Mouse (Mus musculus): ENCODE data around the gene Armc2. TPM values are rescaled to one million over a fixed set of nuclear protein-coding genes. Genes with fewer than 3 reads are reported as not detected.

Armc2 gene
- total RNA-seq, 1 experiment from 2014 or later = 0.94 TPM

DNA sequence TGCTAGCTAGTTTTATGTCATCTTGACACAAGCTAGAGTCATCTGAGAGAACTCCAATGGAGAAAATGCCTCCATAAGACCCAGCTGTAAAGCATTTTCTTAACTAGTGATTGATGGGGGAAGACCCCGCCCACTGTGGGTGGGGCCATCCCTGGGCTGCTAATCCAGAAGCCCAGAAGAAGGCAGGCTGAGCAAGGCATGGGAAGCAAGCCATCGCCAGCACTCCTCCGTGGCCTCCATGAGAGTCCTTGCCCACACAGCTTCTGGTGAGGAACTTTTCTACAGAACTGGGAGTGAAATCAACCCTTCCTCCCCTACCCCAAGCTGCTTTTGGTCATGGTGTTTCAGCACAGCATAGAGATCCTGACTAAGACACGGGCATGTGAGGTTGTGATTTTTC, 79.2 kb downstream of the Armc2 start:
- ATAC-seq (replicated peaks in 1 of 2; ENCODE audit: insufficient read depth in 1 of 2, low FRiP score in 2 of 2, low TSS enrichment in 1 of 2, low read depth in 1 of 2, poor library complexity in 2 of 2, severe bottlenecking in 2 of 2) = no peak

DNA sequence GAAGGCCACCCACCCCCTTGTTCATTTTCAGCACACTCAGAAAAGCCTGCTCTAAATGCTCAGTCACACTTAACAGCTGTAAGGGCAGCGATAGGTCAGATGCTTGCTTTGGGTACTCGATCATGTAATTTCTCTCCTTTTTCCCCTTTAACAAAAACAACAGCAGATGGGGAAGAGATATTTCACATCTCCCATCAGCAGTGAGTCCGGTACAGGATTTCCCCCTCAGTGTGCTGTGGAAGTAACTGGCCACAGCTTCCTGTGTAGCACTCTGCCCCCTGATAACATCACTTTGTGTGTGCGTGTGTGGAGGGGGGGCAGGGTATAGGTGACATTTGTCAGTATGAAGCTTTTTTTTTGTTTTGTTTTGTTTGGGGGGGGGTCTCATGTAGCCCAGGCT, 81.1 kb downstream of the Armc2 start:
- peak; percentile 76 to 86 for ATAC-seq (replicated peaks in 1 of 2; ENCODE audit: insufficient read depth in 1 of 2, low FRiP score in 2 of 2, low TSS enrichment in 1 of 2, low read depth in 1 of 2, poor library complexity in 2 of 2, severe bottlenecking in 2 of 2)

DNA sequence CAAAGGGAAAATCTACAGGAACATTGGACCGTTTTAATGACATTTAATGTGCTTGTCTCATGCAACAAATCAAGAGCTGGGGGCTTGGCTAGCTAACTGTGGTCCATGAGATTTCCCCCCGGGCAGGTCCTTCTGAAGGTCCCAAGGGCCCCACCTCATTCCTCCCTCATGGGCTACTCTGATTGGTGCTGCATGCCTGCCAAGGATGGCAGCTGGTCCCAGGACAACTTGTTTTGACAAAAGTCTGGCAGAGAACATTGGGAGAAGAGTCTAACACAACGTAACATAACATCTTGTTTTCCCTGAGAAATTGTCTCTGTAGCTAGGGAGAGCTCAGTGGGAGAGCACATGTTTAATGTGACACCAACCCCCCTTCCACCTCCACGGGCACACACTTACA, 82.1 kb downstream of the Armc2 start:
- no peak for ATAC-seq (replicated peaks in 1 of 2; ENCODE audit: insufficient read depth in 1 of 2, low FRiP score in 2 of 2, low TSS enrichment in 1 of 2, low read depth in 1 of 2, poor library complexity in 2 of 2, severe bottlenecking in 2 of 2)

DNA sequence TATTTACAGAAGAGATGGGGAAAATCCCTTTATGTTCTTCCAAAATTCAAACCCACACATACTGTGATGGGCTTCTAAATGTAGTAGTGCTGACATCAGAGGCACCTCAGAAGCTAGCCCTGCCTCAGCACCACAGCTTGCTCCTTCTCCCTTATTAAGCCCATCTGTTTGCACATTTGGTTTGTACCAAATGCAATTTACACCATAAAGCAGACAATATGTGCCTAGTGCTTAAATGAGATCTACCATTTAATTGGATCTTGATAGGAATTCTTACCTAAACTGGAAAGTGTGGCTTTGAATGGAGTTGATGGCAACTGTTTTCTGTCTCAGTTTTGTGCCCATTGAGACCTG, 82.8 kb downstream of the Armc2 start:
- ATAC-seq (replicated peaks in 1 of 2; ENCODE audit: insufficient read depth in 1 of 2, low FRiP score in 2 of 2, low TSS enrichment in 1 of 2, low read depth in 1 of 2, poor library complexity in 2 of 2, severe bottlenecking in 2 of 2) = no peak

DNA sequence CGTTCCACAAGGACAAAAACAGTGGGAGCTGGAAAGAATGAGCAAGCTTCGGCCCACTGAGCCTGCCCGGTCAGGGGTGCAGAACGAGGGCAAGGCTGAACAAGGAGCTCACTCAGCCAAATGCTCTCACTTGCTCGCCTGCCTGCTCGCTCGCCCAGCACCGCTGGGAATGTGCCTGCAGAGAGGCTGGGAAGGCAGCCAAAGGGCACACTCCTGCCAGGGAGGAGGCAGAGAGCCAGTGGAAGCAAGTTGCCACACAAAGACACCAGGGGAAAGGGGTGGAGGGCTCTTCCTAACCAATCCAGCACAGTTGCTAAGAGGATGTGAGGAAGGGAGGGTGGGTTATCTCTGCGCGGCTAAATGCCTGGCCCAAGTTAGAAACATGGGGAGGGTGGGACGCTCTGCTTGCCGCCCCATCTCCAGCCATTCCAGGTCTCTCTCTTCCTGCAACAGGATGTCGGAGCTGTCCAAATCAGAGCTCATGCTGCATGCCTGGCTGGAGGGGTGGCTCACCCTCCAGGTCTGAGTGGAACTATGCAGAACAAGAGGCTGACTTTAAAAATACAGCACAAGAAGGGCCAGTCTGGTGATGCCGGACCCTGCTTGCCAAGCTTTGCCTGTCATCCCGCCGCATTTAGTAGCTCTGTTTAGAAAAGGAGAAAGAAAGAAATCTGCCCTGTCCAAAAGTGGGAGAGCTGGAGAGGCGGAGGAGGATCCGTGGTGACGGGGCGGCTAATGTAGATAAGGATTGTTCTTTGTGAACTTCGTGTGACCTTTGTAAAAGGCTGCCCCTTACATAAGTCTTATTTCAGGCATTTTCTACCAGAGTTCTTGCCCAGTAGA, 83.4 kb downstream of the Armc2 start:
- peak; percentile 17 to 28; a peak in 2 of 4 replicates for ATAC-seq (replicated peaks in 1 of 2; ENCODE audit: insufficient read depth in 1 of 2, low FRiP score in 2 of 2, low TSS enrichment in 1 of 2, low read depth in 1 of 2, poor library complexity in 2 of 2, severe bottlenecking in 2 of 2)

- ATAC-seq (replicated peaks in 1 of 2; ENCODE audit: insufficient read depth in 1 of 2, low FRiP score in 2 of 2, low TSS enrichment in 1 of 2, low read depth in 1 of 2, poor library complexity in 2 of 2, severe bottlenecking in 2 of 2) = no peak
Observed at GRCm38 (mm10) chr10:41933536-41933935, 84.7 kb downstream of the Armc2 start.

- no peak for ATAC-seq (replicated peaks in 1 of 2; ENCODE audit: insufficient read depth in 1 of 2, low FRiP score in 2 of 2, low TSS enrichment in 1 of 2, low read depth in 1 of 2, poor library complexity in 2 of 2, severe bottlenecking in 2 of 2)
Observed at GRCm38 (mm10) chr10:41932943-41933342, 85.3 kb downstream of the Armc2 start.

DNA sequence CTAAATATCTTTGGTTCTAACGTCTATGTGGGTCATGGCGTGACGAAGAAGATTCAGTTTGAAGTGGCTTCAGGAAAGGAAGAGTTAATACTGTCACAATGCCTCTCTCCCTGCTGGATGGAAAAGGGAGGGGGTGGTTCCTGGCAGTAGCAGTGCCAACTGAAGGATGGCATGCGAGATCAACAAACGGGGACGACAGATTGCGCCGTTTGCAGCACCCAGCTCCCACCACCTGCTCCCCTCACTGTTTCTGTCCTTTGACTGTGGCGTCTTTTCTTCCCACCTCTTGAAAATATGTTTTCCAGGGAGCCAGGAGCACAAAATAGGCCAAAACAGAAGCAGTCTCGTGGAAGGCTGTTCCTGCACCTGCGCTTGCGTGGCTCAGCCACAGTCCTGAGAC, 86.3 kb downstream of the Armc2 start:
- ATAC-seq (replicated peaks in 1 of 2; ENCODE audit: insufficient read depth in 1 of 2, low FRiP score in 2 of 2, low TSS enrichment in 1 of 2, low read depth in 1 of 2, poor library complexity in 2 of 2, severe bottlenecking in 2 of 2) = no peak

DNA sequence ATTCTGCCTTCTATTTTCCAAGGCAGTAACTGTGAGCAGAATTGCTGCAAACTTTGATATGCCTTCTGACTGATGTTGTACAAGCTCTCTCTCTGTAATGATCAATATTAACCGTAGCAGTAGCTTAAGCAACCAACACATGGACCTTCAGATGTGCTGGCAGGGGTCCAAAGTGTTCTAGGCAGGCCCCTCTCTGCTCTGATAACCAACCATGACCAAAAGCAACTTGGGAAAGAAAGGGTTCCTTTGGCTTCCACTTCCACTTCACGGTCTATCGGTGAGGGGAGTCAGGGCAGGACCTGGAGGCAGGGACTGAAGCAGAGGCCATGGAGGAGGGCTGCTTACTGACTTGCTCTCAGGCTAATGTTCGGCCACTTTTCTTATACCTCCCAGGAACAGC, 87.3 kb downstream of the Armc2 start:
- no peak for ATAC-seq (replicated peaks in 1 of 2; ENCODE audit: insufficient read depth in 1 of 2, low FRiP score in 2 of 2, low TSS enrichment in 1 of 2, low read depth in 1 of 2, poor library complexity in 2 of 2, severe bottlenecking in 2 of 2)

DNA sequence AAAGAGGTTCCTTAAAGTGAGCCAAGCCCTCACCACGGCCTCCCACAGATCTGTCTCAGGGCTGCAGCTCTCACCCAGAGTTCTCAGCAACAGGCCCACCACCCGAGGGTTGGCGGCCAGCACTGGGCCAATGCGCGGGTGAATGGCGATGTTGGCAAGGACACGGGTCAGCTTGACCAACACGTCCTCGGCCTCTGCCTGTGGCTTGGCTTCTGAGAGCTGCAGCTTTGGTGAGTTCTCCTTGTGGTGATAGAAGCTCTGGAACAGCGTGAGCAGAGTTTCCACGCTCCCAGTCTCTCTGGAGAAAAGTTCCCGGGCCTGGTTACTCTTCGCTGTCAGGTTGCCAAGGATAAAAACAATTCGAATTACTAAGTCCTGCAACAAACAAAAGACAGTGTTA, 91.5 kb downstream of the Armc2 start:
- no peak for ATAC-seq (replicated peaks in 1 of 2; ENCODE audit: insufficient read depth in 1 of 2, low FRiP score in 2 of 2, low TSS enrichment in 1 of 2, low read depth in 1 of 2, poor library complexity in 2 of 2, severe bottlenecking in 2 of 2)

DNA sequence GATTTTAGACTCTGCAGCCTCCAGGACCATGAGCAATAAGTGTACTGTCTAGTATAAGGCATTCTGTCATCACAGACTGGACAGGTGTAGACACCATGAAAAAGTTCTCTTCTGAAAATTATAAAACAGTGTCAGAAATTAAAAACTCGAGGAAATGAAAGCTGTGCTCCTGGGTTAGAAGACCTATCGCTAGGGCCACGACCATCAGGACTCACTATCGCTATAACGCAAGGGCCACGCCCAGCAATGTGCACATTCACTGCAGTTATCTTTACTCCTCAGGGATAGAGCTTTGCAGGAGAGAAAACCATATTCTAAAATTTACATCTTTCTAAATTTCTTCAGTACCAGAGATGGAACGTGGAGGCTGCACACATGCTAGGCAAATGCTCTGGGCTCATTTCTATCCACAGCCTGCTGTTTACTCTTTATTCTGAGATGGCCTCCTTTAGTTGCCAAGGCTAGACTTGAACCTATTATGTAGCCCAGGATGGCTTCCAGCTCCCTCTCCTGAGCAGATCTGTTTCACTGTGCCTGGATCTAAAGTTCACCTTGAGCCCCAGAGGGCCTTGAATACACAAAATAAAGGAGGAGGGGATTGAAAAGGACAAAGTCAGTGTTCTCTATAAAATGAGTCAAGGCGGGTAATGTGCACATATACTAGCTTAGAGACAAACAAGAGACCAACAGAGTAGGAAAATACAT, 105.8 kb downstream of the Armc2 start:
- no peak; a peak in 2 of 4 replicates for ATAC-seq (replicated peaks in 1 of 2; ENCODE audit: insufficient read depth in 1 of 2, low FRiP score in 2 of 2, low TSS enrichment in 1 of 2, low read depth in 1 of 2, poor library complexity in 2 of 2, severe bottlenecking in 2 of 2)

GRCm38 (mm10) chr10:41908899-41909298, 109.3 kb downstream of the Armc2 start:
- no peak for ATAC-seq (replicated peaks in 1 of 2; ENCODE audit: insufficient read depth in 1 of 2, low FRiP score in 2 of 2, low TSS enrichment in 1 of 2, low read depth in 1 of 2, poor library complexity in 2 of 2, severe bottlenecking in 2 of 2)

- ATAC-seq (replicated peaks in 1 of 2; ENCODE audit: insufficient read depth in 1 of 2, low FRiP score in 2 of 2, low TSS enrichment in 1 of 2, low read depth in 1 of 2, poor library complexity in 2 of 2, severe bottlenecking in 2 of 2) = no peak
Observed at GRCm38 (mm10) chr10:41907950-41908349, 110.3 kb downstream of the Armc2 start.

- ATAC-seq (replicated peaks in 1 of 2; ENCODE audit: insufficient read depth in 1 of 2, low FRiP score in 2 of 2, low TSS enrichment in 1 of 2, low read depth in 1 of 2, poor library complexity in 2 of 2, severe bottlenecking in 2 of 2) = no peak
Observed at GRCm38 (mm10) chr10:41907473-41907872, 110.8 kb downstream of the Armc2 start.

GRCm38 (mm10) chr10:41901864-41902263, 116.4 kb downstream of the Armc2 start:
- ATAC-seq (replicated peaks in 1 of 2; ENCODE audit: insufficient read depth in 1 of 2, low FRiP score in 2 of 2, low TSS enrichment in 1 of 2, low read depth in 1 of 2, poor library complexity in 2 of 2, severe bottlenecking in 2 of 2) = no peak

GRCm38 (mm10) chr10:41901456-41901855, 116.8 kb downstream of the Armc2 start:
- ATAC-seq (replicated peaks in 1 of 2; ENCODE audit: insufficient read depth in 1 of 2, low FRiP score in 2 of 2, low TSS enrichment in 1 of 2, low read depth in 1 of 2, poor library complexity in 2 of 2, severe bottlenecking in 2 of 2) = no peak

GRCm38 (mm10) chr10:41896865-41897264, 121.4 kb downstream of the Armc2 start:
- no peak for ATAC-seq (replicated peaks in 1 of 2; ENCODE audit: insufficient read depth in 1 of 2, low FRiP score in 2 of 2, low TSS enrichment in 1 of 2, low read depth in 1 of 2, poor library complexity in 2 of 2, severe bottlenecking in 2 of 2)

- ATAC-seq (replicated peaks in 1 of 2; ENCODE audit: insufficient read depth in 1 of 2, low FRiP score in 2 of 2, low TSS enrichment in 1 of 2, low read depth in 1 of 2, poor library complexity in 2 of 2, severe bottlenecking in 2 of 2) = no peak
Observed at GRCm38 (mm10) chr10:41896425-41896824, 121.8 kb downstream of the Armc2 start.

All from hematopoietic stem cell, adult 5-6 weeks (primary cell).